Mouse (Mus musculus) midbrain, embryonic 16.5 days (tissue): ENCODE results near the gene Ssr2. TPM values are rescaled to one million over a fixed set of nuclear protein-coding genes. Genes with fewer than 3 reads are reported as not detected.

Experiments
- ATAC-seq: fragments of 200-750 bp; cut with Nextera tagmentation; 2 replicates; pipeline ENCODE4 v1.8.0; 2017; ENCODE audit warnings: moderate TSS enrichment
- H3K27ac ChIP-seq: fragments of 300-500 bp; sonication (generic); 2 replicates; pipeline ENCODE4 v1.5.1; 2014; ENCODE audit warnings: mild to moderate bottlenecking, low read length, mixed read lengths
- H3K27me3 ChIP-seq: fragments of 300-500 bp; sonication (generic); 2 replicates; pipeline ENCODE4 v1.6.1; 2014; ENCODE audit warnings: low read depth, low read length, mixed read lengths; ENCODE audit not compliant: control insufficient read depth, insufficient read depth
- H3K36me3 ChIP-seq: fragments of 300-500 bp; sonication (generic); 2 replicates; pipeline ENCODE4 v1.6.1; 2014; ENCODE audit warnings: mild to moderate bottlenecking, low read length, moderate library complexity, mixed read lengths; ENCODE audit not compliant: control insufficient read depth, insufficient read depth
- H3K4me1 ChIP-seq: fragments of 300-500 bp; sonication (generic); 2 replicates; pipeline ENCODE4 v1.6.1; 2014; ENCODE audit warnings: mild to moderate bottlenecking, low read length, mixed read lengths; ENCODE audit not compliant: control insufficient read depth, insufficient read depth
- H3K4me2 ChIP-seq: fragments of 300-500 bp; sonication (generic); 2 replicates; pipeline ENCODE4 v1.6.1; 2014; ENCODE audit warnings: mild to moderate bottlenecking, low read length, mixed read lengths
- H3K4me3 ChIP-seq: fragments of 300-500 bp; sonication (generic); 2 replicates; pipeline ENCODE4 v1.5.1; 2014; ENCODE audit warnings: low read depth, mild to moderate bottlenecking, low read length, moderate library complexity, mixed read lengths
- H3K9ac ChIP-seq: fragments of 300-500 bp; sonication (generic); 2 replicates; pipeline ENCODE4 v1.6.1; 2014; ENCODE audit warnings: low read depth, low read length, mixed read lengths
- H3K9me3 ChIP-seq: fragments of 300-500 bp; sonication (generic); replicated peaks from 2 replicates; pipeline ENCODE4 v1.6.1; 2014; ENCODE audit warnings: mild to moderate bottlenecking, low read length, mixed read lengths; ENCODE audit not compliant: control insufficient read depth, poor library complexity, severe bottlenecking
- WGBS: fragments of 180-500 bp; shearing (Covaris S2); extraction: QIAGEN DNeasy Blood & Tissue Kit; methylation state at CpG from one replicate; pipeline ENCODE4 v1.1.7; 2014; 5-methylcytosine and 5-hydroxymethylcytosine counted together
- polyA plus RNA-seq: library from polyadenylated mRNA; unstranded; fragments of >200 nt; fragmentation: Nextera tagmentation; extraction: Ambion mirVana; gene quantifications from 2 replicates; pipeline ENCODE4 v1.2.1, GENCODE M21; 2015

Ssr2 gene
- polyA plus RNA-seq, 1 experiment from 2014 or later = 144 TPM

DNA sequence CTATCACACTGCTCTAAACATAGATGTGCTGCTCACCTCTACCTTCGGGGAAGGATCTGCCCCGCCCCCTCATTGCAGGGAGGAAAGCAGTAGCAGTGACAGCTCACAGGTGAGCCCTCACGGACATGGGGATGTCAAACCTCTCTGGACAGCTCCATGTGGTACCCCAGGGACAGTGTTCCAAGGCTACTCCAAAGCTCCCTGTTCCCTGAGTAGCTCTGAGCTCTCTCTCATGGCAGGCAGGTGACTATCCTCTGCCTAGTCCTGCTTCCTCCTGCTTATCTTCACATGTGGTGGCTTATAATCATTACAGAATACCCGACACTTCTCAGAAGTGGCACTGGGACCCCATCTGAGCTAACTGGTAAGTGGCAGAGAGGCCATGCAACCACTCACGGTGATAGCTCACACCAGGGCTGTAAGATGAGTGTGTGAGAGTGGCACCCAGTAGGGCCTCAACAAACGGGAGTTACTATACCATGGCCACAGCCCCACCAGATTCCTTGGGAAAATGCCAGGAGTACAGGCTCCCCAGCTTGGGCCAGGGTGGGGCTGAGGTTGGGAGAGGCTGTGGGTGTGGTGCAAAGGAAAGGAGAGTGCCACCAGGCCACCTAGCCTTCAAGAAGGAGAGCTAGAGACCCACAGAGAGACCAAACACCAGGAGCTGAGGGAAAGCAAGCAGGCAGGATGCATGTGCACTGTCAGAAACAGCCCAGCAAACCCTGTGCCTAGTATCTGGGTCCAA lies 28.8 kb upstream of the Ssr2 start:
- WGBS = 84% methylated on average over 6 of the region's 6 CpGs
- Histone ChIP-seq H3K4me1 (peaks cover 10% of the 10 kb centered on the region), H3K27me3 (no peaks in the 10 kb centered on the region), H3K4me3 (no peak overlapping the region), H3K9me3 (no peaks in the 10 kb centered on the region), H3K36me3 (no peaks in the 10 kb centered on the region), H3K27ac (no peak overlapping the region), H3K4me2 (no peak overlapping the region), H3K9ac (no peak overlapping the region)
- ATAC-seq = no peak

DNA sequence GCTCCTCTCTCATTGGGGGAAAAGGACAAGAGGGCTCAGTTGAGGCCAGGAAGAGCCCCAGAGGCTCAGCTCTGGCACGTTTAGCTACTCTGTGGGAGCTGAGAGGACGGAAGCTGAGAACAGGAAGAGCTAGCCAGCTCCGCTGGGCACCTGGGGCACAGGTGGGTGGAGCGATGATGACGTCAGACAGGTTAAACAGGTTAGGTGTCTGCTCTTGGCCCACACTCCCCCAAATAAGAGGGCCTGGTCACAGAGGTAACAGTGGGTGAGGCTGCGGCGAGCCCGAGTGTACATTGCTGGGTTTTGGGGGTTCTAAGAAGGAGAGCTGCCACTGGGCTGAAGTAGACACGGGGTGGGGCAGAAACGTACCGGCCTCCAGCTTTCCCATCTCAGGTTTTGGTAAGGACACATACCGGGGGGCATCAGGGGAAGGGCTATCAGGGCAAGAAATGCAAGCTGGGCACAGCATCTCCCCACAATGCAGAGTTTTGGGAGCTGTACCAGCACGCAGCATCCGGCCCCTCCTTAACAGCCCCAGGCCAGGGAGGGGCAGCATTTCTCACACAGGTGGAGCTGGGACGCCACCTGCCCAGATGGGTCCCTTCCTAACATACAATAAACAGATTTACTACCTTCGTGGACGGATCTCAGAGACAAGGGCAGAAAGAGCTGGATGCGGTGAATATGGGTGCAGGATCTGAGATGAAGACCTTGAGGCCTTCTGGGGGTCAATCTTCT lies 27.3 kb upstream of the Ssr2 start, which contains the start of gene Rab25:
Rab25 (minus strand) TSS at position 121 of the 738 bp plus-strand sequence.
- no peaks in the 10 kb centered on the region for H3K27me3 ChIP-seq
- 54% methylated on average over 18 of the region's 18 CpGs for WGBS
- H3K9me3 ChIP-seq = no peaks in the 10 kb centered on the region
- H3K4me2 ChIP-seq = no peak within 1 kb of the TSS
- no peak within 1 kb of the TSS for H3K27ac ChIP-seq
- H3K4me1 ChIP-seq = peaks cover 15% of the 10 kb centered on the region
- no peak within 1 kb of the TSS for H3K4me3 ChIP-seq
- H3K36me3 ChIP-seq = no peaks in the 10 kb centered on the region
- no peak within 1 kb of the TSS for H3K9ac ChIP-seq
- ATAC-seq = no peak

DNA sequence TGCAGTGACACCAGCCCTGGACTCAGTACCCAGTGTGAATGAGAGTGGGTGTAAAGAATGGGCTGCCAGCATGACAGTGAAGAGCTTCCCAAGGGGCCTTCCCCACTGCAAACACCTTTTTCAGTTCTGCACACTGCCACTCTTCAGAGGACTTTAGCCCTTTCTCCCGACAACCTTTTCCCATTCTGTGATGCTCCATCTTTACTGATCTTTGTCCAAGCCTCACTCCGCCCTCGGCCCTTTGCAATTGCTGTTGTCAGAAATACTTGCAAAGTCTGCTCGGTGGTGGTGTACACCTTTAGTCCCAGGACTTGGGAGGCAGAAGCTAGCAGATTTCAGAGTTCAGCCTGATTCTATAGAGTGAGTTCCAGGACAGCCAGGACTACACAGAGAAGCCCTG lies 24.1 kb upstream of the Ssr2 start:
- H3K36me3 ChIP-seq = peaks cover 2% of the 10 kb centered on the region
- no peak for ATAC-seq
- WGBS = 81% methylated on average over 4 of the region's 4 CpGs
- peaks cover 26% of the 10 kb centered on the region for H3K4me1 ChIP-seq
- H3K4me3 ChIP-seq = no peak overlapping the region; the same call in 1 of the 2 replicates
- H3K9me3 ChIP-seq = no peaks in the 10 kb centered on the region
- H3K9ac ChIP-seq = no peak overlapping the region
- H3K27ac ChIP-seq = no peak overlapping the region
- H3K27me3 ChIP-seq = no peaks in the 10 kb centered on the region
- peak overlapping the region; percentile 88; the same call in 1 of the 2 replicates for H3K4me2 ChIP-seq

DNA sequence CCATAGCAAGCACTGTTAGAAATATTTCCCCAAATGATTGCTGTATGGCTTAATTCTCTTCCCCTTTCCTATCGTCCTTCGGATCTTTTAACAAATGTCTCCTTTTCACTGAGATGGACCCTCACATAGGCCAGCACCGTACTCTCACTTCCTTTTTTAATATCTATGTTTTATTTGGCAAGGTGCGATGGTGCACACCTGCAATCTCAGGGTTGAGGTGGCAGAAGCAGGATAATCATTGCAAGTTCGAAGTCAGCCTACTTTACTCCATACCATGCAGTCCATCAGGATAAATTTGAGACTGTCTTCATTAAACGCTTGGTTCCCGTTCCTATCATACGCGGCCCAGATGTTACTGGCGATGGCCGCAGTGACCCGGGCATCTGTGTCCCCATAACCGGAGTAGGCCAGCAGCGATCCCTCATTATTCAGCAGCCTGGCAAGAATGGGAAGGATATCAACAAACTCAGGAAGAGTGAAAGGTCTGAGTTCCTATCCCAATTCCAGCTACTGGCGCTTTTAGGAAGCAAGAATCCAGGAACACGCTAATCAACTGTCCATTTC lies 23.5 kb upstream of the Ssr2 start:
- Histone ChIP-seq H3K9ac (peak overlapping the region; percentile 96), H3K4me2 (peak overlapping the region; percentile 88), H3K27ac (peak overlapping the region; percentile 93), H3K4me1 (peaks cover 26% of the 10 kb centered on the region), H3K27me3 (no peaks in the 10 kb centered on the region), H3K9me3 (no peaks in the 10 kb centered on the region), H3K4me3 (peak overlapping the region; percentile 90), H3K36me3 (peaks cover 7% of the 10 kb centered on the region)
- no peak for ATAC-seq
- 28% methylated on average over 16 of the region's 16 CpGs for WGBS

DNA sequence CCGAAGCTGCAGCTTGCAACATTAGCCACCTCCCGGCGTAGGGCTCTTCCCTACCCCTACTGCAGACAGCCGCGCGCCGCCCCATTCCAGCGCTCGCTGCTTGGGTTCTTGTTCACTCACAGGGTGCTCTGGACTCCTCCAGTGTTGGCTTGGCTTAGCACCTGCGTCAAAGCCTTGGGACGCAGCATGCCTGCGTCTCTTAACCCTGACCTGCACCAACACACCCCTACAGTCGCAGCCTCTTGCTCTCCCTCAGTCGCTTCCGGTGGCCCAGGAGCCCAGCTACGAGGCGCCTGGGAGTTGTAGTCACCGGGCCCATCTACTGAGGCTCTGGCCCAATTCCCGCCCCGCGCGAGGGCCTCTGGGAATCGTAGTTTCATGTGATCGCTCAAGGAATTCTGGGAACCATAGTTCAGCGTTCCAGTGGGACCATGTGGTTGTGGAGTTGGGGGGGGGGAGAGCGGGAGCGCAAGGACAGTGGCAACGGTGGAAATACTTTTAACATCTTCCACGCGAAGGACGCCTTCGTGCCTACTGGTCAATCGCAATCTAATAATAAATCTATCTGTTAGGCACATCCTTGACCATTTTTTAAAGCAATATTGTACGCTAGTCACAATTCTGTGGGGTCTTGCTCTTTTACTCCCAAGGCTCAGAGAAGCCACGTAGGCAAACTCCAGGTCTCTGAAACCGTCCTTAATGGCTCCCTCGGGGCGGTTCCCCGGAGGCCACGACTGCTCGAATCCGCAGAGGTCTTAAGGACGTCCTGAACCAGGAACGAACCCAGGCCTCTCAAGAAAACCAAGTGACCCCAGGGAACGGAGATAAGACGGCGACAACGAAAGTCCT lies 22.8 kb upstream of the Ssr2 start, which contains the start of gene Lamtor2:
Lamtor2 (minus strand) TSS at position 399 of the 849 bp plus-strand sequence.
- Histone ChIP-seq H3K27ac (peak within 1 kb of the TSS; percentile 93), H3K36me3 (peaks cover 9% of the 10 kb centered on the region), H3K9me3 (no peaks in the 10 kb centered on the region), H3K27me3 (no peaks in the 10 kb centered on the region), H3K4me3 (peak within 1 kb of the TSS; percentile 90), H3K4me2 (peak within 1 kb of the TSS; percentile 88), H3K4me1 (peaks cover 26% of the 10 kb centered on the region), H3K9ac (peak within 1 kb of the TSS; percentile 96)
- under 1% methylated on average over 48 of the region's 48 CpGs for WGBS
- peak; percentile 93 for ATAC-seq

DNA sequence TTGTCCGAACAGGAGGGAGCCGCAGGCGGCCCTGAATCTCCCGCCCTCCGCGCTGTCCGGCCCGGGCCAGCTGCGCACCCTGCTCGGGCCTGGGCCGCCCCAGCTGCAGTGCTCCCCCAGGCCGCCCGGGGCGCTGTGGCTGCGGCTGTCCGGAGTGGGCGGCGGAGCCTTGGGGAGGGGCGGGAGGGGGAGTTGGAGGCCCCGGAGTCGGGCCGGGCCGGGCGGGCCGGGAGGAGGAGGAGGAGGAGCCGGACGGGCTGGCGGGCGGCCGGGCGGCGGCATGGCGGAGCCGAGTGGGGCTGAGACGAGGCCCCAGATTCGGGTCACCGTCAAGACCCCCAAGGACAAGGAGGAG lies 22.2 kb upstream of the Ssr2 start, which contains the start of gene Ubqln4:
Ubqln4 (plus strand) TSS at position 234 of the 355 bp plus-strand sequence.
- peaks cover 26% of the 10 kb centered on the region for H3K4me1 ChIP-seq
- H3K27me3 ChIP-seq = no peaks in the 10 kb centered on the region
- no peaks in the 10 kb centered on the region for H3K9me3 ChIP-seq
- peak within 1 kb of the TSS; percentile 88 for H3K4me2 ChIP-seq
- under 1% methylated on average over 33 of the region's 37 CpGs for WGBS
- H3K4me3 ChIP-seq = peak within 1 kb of the TSS; percentile 90
- peak within 1 kb of the TSS; percentile 96 for H3K9ac ChIP-seq
- H3K27ac ChIP-seq = peak within 1 kb of the TSS; percentile 93
- H3K36me3 ChIP-seq = peaks cover 9% of the 10 kb centered on the region
- ATAC-seq = peak; percentile 89

DNA sequence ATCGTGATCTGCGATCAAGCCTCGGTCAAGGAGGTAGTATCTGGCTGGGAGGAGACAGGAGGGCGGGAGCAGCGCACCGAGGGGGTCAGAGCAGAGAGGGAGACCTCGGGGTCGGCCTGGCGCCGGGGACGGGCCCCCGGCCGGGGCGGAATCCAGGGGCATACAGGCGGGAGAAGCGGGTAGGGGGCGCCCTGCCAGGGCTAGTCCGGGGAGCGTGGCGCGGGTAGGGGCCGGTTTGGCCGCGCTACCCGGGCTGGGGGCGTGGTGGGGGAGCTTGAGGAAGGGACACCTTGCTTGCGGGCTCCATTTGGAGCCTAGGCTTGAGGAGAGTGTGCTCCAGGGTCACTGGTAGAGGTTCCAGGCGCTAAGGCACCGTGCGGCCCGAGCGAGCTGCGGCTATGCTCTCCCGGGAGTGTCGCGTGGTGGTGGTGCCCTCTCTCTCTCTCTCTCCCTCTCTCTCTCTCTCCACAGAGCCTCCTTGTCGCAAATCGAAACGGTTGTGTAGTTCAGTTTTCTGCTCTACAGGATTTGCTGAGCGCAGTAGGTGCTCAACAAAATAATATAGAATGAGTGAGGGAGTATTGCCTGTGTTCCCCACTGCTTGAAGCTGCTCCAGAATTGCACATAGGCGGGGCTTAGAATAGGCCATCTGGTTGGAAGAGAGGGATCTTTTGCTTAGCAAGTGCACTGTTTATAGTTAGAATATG lies 21.6 kb upstream of the Ssr2 start:
- H3K9ac ChIP-seq = peak overlapping the region; percentile 96
- H3K27me3 ChIP-seq = no peaks in the 10 kb centered on the region
- H3K36me3 ChIP-seq = peaks cover 11% of the 10 kb centered on the region
- peak overlapping the region; percentile 88 for H3K4me2 ChIP-seq
- peaks cover 26% of the 10 kb centered on the region for H3K4me1 ChIP-seq
- under 1% methylated on average over 39 of the region's 41 CpGs for WGBS
- peak overlapping the region; percentile 93 for H3K27ac ChIP-seq
- no peaks in the 10 kb centered on the region for H3K9me3 ChIP-seq
- ATAC-seq = peak; percentile 22
- peak overlapping the region; percentile 90 for H3K4me3 ChIP-seq

DNA sequence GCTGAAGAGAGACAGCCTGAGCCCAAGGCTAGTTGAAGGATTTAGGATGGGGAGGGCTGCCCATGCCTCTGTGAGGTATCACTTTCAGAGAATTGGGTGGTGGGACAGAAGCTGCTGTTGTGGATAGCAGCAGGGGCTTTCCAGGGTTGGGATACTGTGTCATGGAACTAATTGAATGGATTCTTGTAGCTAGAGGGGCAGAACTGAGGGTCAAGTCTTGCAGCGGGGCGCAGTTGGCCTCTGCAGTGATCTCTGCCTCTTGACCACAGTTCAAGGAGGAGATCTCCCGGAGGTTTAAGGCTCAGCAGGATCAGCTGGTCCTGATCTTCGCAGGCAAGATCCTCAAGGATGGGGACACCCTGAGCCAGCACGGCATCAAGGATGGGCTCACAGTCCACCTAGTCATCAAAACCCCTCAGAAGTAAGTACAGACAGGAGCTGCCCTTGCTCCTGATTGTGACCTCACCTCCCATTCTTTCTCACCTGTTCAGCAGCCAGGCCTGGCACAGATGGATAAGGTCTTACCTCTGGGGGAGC lies 20.5 kb upstream of the Ssr2 start:
- peaks cover 21% of the 10 kb centered on the region for H3K36me3 ChIP-seq
- H3K4me2 ChIP-seq = peak overlapping the region; percentile 88
- H3K4me3 ChIP-seq = peak overlapping the region; percentile 90; the same call in 1 of the 2 replicates
- no peak overlapping the region; the same call in 1 of the 2 replicates for H3K27ac ChIP-seq
- H3K4me1 ChIP-seq = peaks cover 26% of the 10 kb centered on the region
- no peaks in the 10 kb centered on the region for H3K9me3 ChIP-seq
- H3K27me3 ChIP-seq = no peaks in the 10 kb centered on the region
- no peak for ATAC-seq
- WGBS = 88% methylated on average over 5 of the region's 5 CpGs
- H3K9ac ChIP-seq = peak overlapping the region; percentile 28; the same call in 1 of the 2 replicates
